Mouse (Mus musculus) neural tube, postnatal 0 days (tissue): ENCODE results near the gene Ccdc136. TPM values are rescaled to one million over a fixed set of nuclear protein-coding genes. Genes with fewer than 3 reads are reported as not detected.

Experiments
- microRNA-seq: library from miRNA; unstranded; fragments of <30 nt; microRNA quantifications from one replicate; pipeline ENCODE4, GENCODE M21; 2016
- polyA plus RNA-seq: library from polyadenylated mRNA; unstranded; fragments of >200 nt; fragmentation: Nextera tagmentation; extraction: Ambion mirVana; gene quantifications from 2 replicates; pipeline ENCODE4 v1.2.1, GENCODE M21; 2015

Ccdc136 gene
- 76.6 and 87.2 TPM in 2 replicates for polyA plus RNA-seq

GRCm38 (mm10) chr6:29395910-29396713 lies at the start of gene Ccdc136:
Gene Ccdc136 (plus strand): TSS chr6:29396309.

GRCm38 (mm10) chr6:29347665-29348370 lies 48.3 kb upstream of the Ccdc136 start, which contains the start of gene Calu:
Gene Calu (plus strand): TSS chr6:29348069.

GRCm38 (mm10) chr6:29388052-29388518 lies 8.0 kb upstream of the Ccdc136 start, which contains the start of gene Opn1sw:
Gene Opn1sw (minus strand): TSS chr6:29388468.

DNA sequence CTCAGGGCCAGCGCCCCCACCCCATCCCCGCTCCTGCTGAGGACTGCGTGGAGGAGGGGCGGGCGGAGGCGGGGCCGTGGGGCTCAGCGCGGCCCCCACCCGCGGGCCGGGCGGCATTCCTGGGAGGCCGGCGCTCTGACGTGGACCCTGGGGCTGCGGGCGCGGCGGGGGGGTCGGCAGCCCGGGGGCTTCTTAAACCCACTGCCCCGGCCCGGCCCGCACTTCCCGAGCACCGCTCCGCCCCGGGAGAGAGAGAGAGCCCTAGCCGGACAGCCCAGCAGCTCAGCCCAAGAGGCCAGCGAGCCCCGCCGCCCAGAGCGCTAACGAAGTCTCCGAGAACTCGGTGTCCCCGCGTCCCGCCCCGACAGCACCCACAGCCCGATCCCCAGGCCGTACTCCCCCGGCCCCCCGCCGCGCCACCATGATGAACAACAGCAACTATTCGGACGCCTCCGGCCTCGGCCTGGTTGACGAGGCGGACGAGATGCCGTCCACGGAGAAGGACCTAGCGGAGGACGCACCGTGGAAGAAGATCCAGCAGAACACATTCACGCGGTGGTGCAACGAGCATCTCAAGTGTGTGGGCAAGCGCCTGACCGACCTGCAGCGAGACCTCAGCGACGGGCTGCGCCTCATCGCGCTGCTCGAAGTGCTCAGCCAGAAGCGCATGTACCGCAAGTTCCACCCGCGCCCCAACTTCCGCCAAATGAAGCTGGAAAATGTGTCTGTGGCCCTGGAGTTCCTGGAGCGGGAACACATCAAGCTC lies 37.1 kb downstream of the Ccdc136 start, which contains the start of gene Flnc:
Gene Flnc, plus strand, starts transcription at position 219 of the 766 bp plus-strand sequence.

GRCm38 (mm10) chr6:29467583-29468354 lies 71.7 kb downstream of the Ccdc136 start, which contains the start of gene Atp6v1f:
Gene Atp6v1f (plus strand): TSS chr6:29467718.

GRCm38 (mm10) chr6:29471137-29471536 lies 75.0 kb downstream of the Ccdc136 start, which contains the start of gene Atp6v1fnb:
Gene Atp6v1fnb (plus strand): TSS chr6:29471437.

Small RNA genes lying within 50 kb of the gene (microRNA-seq; reads per million reads assigned to microRNA genes)
- gene Gm26220 (not detected), gene Gm44354 (not detected)

Other genes starting within 250 kb of the Ccdc136 start
- gene Rbm28, start 231.3 kb upstream of the Ccdc136 start, polyA plus RNA-seq: 19.6 TPM in 2 replicates
- gene Prrt4, start 216.7 kb upstream of the Ccdc136 start, polyA plus RNA-seq: 21.4 and 21.7 TPM in 2 replicates
- 66.4 and 77.1 TPM in 2 replicates for gene Impdh1, start 179.9 kb upstream of the Ccdc136 start, polyA plus RNA-seq
- 21.2 and 22.3 TPM in 2 replicates for gene Hilpda, start 123.8 kb upstream of the Ccdc136 start, polyA plus RNA-seq
- gene Fam71f2, start 116.7 kb upstream of the Ccdc136 start, polyA plus RNA-seq: 0.25 and 0.32 TPM in 2 replicates
- gene Fam71f1, start 77.2 kb upstream of the Ccdc136 start, polyA plus RNA-seq: not detected in 2 replicates
- gene Calu, start 48.2 kb upstream of the Ccdc136 start, polyA plus RNA-seq: 113 and 123 TPM in 2 replicates
- 0.43 and 0.62 TPM in 2 replicates for gene Opn1sw, start 7.8 kb upstream of the Ccdc136 start, polyA plus RNA-seq
- 3.0 and 3.3 TPM in 2 replicates for gene Flnc, start 36.9 kb downstream of the Ccdc136 start, polyA plus RNA-seq
- gene Atp6v1f, start 71.4 kb downstream of the Ccdc136 start, polyA plus RNA-seq: 399 and 411 TPM in 2 replicates
- gene Atp6v1fnb, start 75.1 kb downstream of the Ccdc136 start, polyA plus RNA-seq: not detected in 2 replicates
- gene Kcp, start 111.6 kb downstream of the Ccdc136 start, polyA plus RNA-seq: 8.4 and 13.4 TPM in 2 replicates
- gene Irf5, start 130.3 kb downstream of the Ccdc136 start, polyA plus RNA-seq: 3.1 and 3.7 TPM in 2 replicates
- 51.4 and 53.3 TPM in 2 replicates for gene Tnpo3, start 213.6 kb downstream of the Ccdc136 start, polyA plus RNA-seq